Mouse (Mus musculus) cerebellum, postnatal 10 days (tissue): Measurements from ENCODE around the gene Olfr1097.

Experiments used
- DNase-seq, 2 experiments: peaks; one replicate each; pipeline ENCODE4 v3.0.0; 2021; ENCODE audit warnings: mixed read lengths in 2 of 2

Gene Olfr1097

GRCm38 (mm10) chr2:86892116-86892515 is at the start of gene Olfr1097:
Olfr1097 (minus strand) TSS chr2:86892216.
- DNase-seq = no peak

GRCm38 (mm10) chr2:86926557-86926956 is 34.5 kb upstream of the Olfr1097 start:
- no peak for DNase-seq

GRCm38 (mm10) chr2:86924445-86924844 is 32.4 kb upstream of the Olfr1097 start, which contains the start of gene Olfr1098:
Olfr1098 (minus strand) TSS chr2:86924545.
- DNase-seq = no peak

- DNase-seq = no peak
Observed at GRCm38 (mm10) chr2:86905647-86906046, 13.6 kb upstream of the Olfr1097 start.

- DNase-seq = peak in 1 of 2 experiments; percentile 3
Observed at GRCm38 (mm10) chr2:86874702-86875101, 17.3 kb downstream of the Olfr1097 start, which contains the start of gene Gm13723. Gm13723 (minus strand) TSS chr2:86874802.

- DNase-seq = no peak
Observed at GRCm38 (mm10) chr2:86851596-86851995, 40.4 kb downstream of the Olfr1097 start, which contains the start of gene Olfr1095. Olfr1095 (minus strand) TSS chr2:86851696.
